Mouse (Mus musculus): ENCODE measurements at regions not wholly inside any gene's neighbourhood (a gene's known extent, or its start where the extent isn't known, plus 50 kb on each side); places are given as distances from the start of the nearest gene placed in this dataset.

GRCm38 (mm10) chr10:56852484-56852883 is 475.4 kb downstream of the Gja1 start:
- TF ChIP-seq CTCF (IDR thresholded peaks at IDR 0.05; ENCODE audit: low read depth) (no peak), EP300 (IDR thresholded peaks at IDR 0.05; ENCODE audit: low read depth) (no peak)
